Mouse (Mus musculus) liver, embryonic 14.5 days (tissue): Measurements from ENCODE around the gene Trpm2. TPM values are rescaled to one million over a fixed set of nuclear protein-coding genes. Genes with fewer than 3 reads are reported as not detected.

Experiments used
- ATAC-seq: fragments of 200-750 bp; cut with Nextera tagmentation; 2 replicates; pipeline ENCODE4 v1.8.0; 2017; ENCODE audit warnings: moderate number of reproducible peaks, mild to moderate bottlenecking, moderate library complexity; ENCODE audit not compliant: insufficient read depth
- DNase-seq, 3 experiments: peaks; one replicate each; pipeline ENCODE4 v3.0.0-alpha.2; 2012 to 2013; ENCODE audit warnings: low read depth in 3 of 3, low spot score in 3 of 3
- H3K27ac ChIP-seq: fragments of 300-500 bp; sonication (generic); 2 replicates; pipeline ENCODE4 v1.5.1; 2014; ENCODE audit warnings: moderate library complexity, mild to moderate bottlenecking, control low read depth, inconsistent platforms
- H3K27me3 ChIP-seq: fragments of 300-500 bp; sonication (generic); 2 replicates; pipeline ENCODE4 v1.6.1; 2014; ENCODE audit warnings: mild to moderate bottlenecking, low read length, moderate library complexity; ENCODE audit not compliant: control insufficient read depth, insufficient read depth
- H3K36me3 ChIP-seq: fragments of 300-500 bp; sonication (generic); replicated peaks from 2 replicates; pipeline ENCODE4 v1.6.1; 2014; ENCODE audit warnings: low read depth; ENCODE audit not compliant: control insufficient read depth, insufficient read depth
- H3K4me1 ChIP-seq, 2 experiments: fragments of 200-500 bp in 1 of 2; fragments of 300-500 bp in 1 of 2; sonication (generic) in 1 of 2; replicated peaks; 2 replicates each; pipeline ENCODE4 v1.6.1; 2012 to 2014; ENCODE audit warnings: antibody characterized with exemption in 1 of 2, inconsistent platforms in 1 of 2, low read length in 1 of 2; ENCODE audit not compliant: control insufficient read depth in 2 of 2, insufficient read depth in 2 of 2
- H3K4me2 ChIP-seq: fragments of 300-500 bp; sonication (generic); 2 replicates; pipeline ENCODE4 v1.6.1; 2014; ENCODE audit warnings: low read depth, mild to moderate bottlenecking, control low read depth, moderate library complexity
- H3K4me3 ChIP-seq, 2 experiments: fragments of 200-500 bp in 1 of 2; fragments of 300-500 bp in 1 of 2; sonication (generic) in 1 of 2; 2 replicates each; pipeline ENCODE4 v1.5.1; 2012 to 2014; ENCODE audit warnings: low read depth in 2 of 2, low read length in 2 of 2, mild to moderate bottlenecking in 2 of 2, control low read depth in 1 of 2, inconsistent platforms in 1 of 2, moderate library complexity in 1 of 2; ENCODE audit not compliant: insufficient read depth in 1 of 2
- H3K9ac ChIP-seq: fragments of 300-500 bp; sonication (generic); replicated peaks from 2 replicates; pipeline ENCODE4 v1.6.1; 2014; ENCODE audit warnings: mild to moderate bottlenecking, control low read depth, moderate library complexity
- H3K9me3 ChIP-seq: fragments of 300-500 bp; sonication (generic); 2 replicates; pipeline ENCODE4 v1.6.1; 2016; ENCODE audit warnings: low read length, mixed read lengths; ENCODE audit not compliant: control insufficient read depth
- CTCF ChIP-seq: IDR thresholded peaks from 2 replicates; pipeline ENCODE4 v1.5.1; 2016; ENCODE audit warnings: antibody characterized with exemption, low read depth, control low read depth
- EP300 ChIP-seq: IDR thresholded peaks from 2 replicates; pipeline ENCODE4 v1.6.1; 2016; ENCODE audit warnings: antibody characterized with exemption, low read depth
- WGBS: fragments of 180-500 bp; shearing (Covaris S2); extraction: QIAGEN DNeasy Blood & Tissue Kit; methylation state at CpG from one replicate; pipeline ENCODE4 v1.1.7; 2014; ENCODE audit not compliant: insufficient replicate concordance; 5-methylcytosine and 5-hydroxymethylcytosine counted together
- polyA plus RNA-seq, 2 experiments: library from polyadenylated mRNA; depleted of rRNA in 1 of 2; stranded (reverse) in 1 of 2; unstranded in 1 of 2; fragments of >200 nt; fragmentation: Nextera tagmentation in 1 of 2; extraction: Ambion mirVana in 1 of 2; gene quantifications; 2 replicates each; pipeline versions ENCODE4 v1.2.1 to v1.2.3; 2012 to 2014

Gene Trpm2
- polyA plus RNA-seq, 2 experiments = 1.1 to 1.4 TPM

GRCm38 (mm10) chr10:77974811-77975210, 4.4 kb upstream of the Trpm2 start:
- Histone ChIP-seq H3K4me1 (peaks cover 4 to 16% of the 10 kb centered on the region in 2 experiments), H3K4me2 (no peak overlapping the region), H3K9me3 (no peaks in the 10 kb centered on the region), H3K9ac (no peak overlapping the region), H3K27me3 (peaks cover 6% of the 10 kb centered on the region; the same call in 1 of the 2 replicates), H3K36me3 (no peaks in the 10 kb centered on the region), H3K27ac (no peak overlapping the region), H3K4me3 (no peak overlapping the region)
- TF ChIP-seq EP300 (no peak), CTCF (no peak)
- WGBS = 50% methylated on average over 5 of the region's 5 CpGs
- ATAC-seq (no peak), DNase-seq (no peak)

DNA sequence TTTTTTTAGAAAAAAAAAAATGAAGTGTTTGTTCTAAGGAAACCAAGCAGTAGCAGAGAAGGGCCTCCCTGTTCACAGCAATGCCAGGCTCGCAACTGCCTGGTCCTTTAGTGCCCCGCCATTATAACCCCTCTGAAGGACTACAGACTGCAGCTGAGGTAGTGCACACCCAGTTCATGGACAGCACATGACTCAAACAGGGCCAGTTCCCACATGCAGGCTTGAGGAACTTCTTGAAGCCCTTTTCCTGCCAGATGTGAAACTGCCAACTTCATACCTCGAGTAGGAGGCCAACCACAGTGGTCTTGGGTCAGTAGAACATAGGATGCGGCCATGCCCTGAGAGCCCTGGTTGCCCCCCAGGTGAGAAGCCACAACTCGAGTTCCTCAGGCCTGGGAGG, 4.0 kb upstream of the Trpm2 start:
- DNase-seq = no peak
- no peak overlapping the region for H3K27ac ChIP-seq
- H3K4me1 ChIP-seq = peaks cover 4 to 16% of the 10 kb centered on the region in 2 experiments
- H3K4me2 ChIP-seq = no peak overlapping the region
- H3K27me3 ChIP-seq = peaks cover 11% of the 10 kb centered on the region
- no peaks in the 10 kb centered on the region for H3K36me3 ChIP-seq
- no peak overlapping the region for H3K9ac ChIP-seq
- H3K9me3 ChIP-seq = no peaks in the 10 kb centered on the region
- no peak overlapping the region for H3K4me3 ChIP-seq
- ATAC-seq = no peak
- TF ChIP-seq CTCF (no peak), EP300 (no peak)
- 42% methylated on average over 5 of the region's 5 CpGs for WGBS

DNA sequence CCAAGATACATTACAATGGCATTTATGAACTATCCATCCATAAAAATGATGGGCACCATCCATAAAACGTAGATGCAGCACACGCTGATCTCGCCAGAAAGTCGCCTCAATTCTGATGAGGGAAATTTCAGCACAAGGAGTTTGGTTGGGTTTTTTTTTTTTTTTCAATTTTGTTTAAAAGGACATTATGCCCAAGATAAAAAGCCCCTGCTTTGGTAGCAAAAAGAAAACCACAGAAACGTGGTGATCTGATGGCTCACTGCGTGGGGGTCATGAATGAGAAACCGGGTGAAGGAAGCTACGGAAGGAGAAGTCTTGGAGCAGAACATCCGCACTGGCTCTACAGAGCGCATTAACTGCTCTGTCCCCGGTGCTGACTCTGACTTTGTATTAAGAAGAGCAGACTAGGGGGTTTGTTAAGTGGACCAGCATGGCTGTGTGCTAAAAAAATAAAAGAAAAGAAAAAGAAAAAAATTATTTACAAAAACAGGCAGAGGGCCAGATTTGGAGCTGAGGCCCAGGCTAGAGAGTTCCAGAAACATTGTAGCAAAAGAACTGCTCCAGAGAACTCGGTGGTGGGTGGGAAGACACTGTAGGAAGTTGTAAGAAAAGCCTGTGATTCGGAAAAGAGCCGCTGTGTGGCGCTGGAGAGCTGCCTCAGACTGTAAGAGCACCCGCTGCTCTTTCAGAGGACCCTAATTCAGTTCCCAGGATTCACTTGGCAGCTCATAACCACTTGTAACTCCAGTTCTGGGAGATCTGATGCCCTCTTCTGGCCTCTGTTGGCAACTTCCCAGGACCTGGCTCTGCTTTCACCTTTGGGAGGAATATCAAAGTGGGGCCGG, 1.6 kb upstream of the Trpm2 start:
- H3K4me3 ChIP-seq = no peak overlapping the region
- ATAC-seq = no peak
- peaks cover 0 to 7% of the 10 kb centered on the region in 2 experiments; a peak in 2 of 4 replicates for H3K4me1 ChIP-seq
- no peak for TF ChIP-seq EP300
- TF ChIP-seq CTCF = peak; percentile 58
- DNase-seq = peak in 1 of 3 experiments; percentile 24
- H3K27me3 ChIP-seq = peaks cover 15% of the 10 kb centered on the region
- WGBS = 39% methylated on average over 17 of the region's 17 CpGs
- H3K9me3 ChIP-seq = no peaks in the 10 kb centered on the region
- H3K9ac ChIP-seq = no peak overlapping the region
- H3K4me2 ChIP-seq = no peak overlapping the region
- no peak overlapping the region for H3K27ac ChIP-seq
- H3K36me3 ChIP-seq = no peaks in the 10 kb centered on the region

DNA sequence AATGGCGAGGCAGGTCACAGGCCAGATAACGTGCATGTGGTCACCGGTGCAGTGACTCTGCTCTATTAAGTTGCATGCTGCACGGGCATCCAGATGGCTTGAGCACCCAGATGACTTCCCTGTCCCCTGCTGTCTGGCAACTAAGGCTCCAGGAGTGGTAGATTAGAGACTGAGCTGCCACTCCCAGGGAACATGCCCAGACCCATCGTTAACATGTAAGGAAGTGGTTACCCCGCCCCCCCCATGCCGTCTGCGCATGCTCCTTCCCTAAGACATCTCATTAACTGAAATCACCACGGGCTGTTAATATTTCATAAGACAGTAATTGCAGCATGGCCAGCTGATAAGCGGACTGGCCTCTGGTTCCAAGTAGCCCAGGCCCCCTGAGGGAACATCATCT, 828 bp upstream of the Trpm2 start:
- H3K9me3 ChIP-seq = no peaks in the 10 kb centered on the region
- peaks cover 15% of the 10 kb centered on the region for H3K27me3 ChIP-seq
- no peak overlapping the region for H3K4me2 ChIP-seq
- H3K36me3 ChIP-seq = no peaks in the 10 kb centered on the region
- TF ChIP-seq EP300 = no peak
- no peak for TF ChIP-seq CTCF
- H3K9ac ChIP-seq = no peak overlapping the region
- ATAC-seq (0 out of 2 replicates have a peak, but pooled peaks have one; percentile 21), DNase-seq (no peak)
- no peak overlapping the region for H3K27ac ChIP-seq
- H3K4me3 ChIP-seq = no peak overlapping the region
- peaks cover 0 to 7% of the 10 kb centered on the region in 2 experiments; a peak in 2 of 4 replicates for H3K4me1 ChIP-seq
- WGBS = 26% methylated on average over 10 of the region's 10 CpGs

DNA sequence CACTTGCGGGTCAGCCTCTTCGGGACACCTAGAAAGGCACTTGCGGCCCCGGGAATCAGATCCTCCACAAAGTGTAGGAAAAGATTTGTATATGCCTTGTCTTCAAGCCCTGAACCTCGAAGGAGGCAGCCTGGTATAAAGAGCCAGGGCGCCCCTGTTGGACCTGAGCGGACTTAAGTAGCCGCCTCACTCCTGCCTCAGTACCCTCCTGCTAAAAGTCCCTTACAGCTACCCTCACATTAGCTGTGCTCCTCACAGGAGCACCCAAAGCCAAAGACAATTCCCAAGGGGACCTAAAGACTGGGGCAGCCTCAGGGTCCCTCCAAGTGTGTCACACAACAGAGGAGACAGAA, 414 bp downstream of the Trpm2 start:
- ATAC-seq = no peak
- H3K4me3 ChIP-seq = no peak overlapping the region
- no peak overlapping the region for H3K4me2 ChIP-seq
- H3K4me1 ChIP-seq = peaks cover 0 to under 1% of the 10 kb centered on the region in 2 experiments; a peak in 1 of 4 replicates
- no peak overlapping the region for H3K27ac ChIP-seq
- H3K9ac ChIP-seq = no peak overlapping the region
- no peak for DNase-seq
- peaks cover 15% of the 10 kb centered on the region for H3K27me3 ChIP-seq
- TF ChIP-seq EP300 (no peak), CTCF (no peak)
- WGBS = 6% methylated on average over 8 of the region's 8 CpGs
- no peaks in the 10 kb centered on the region for H3K36me3 ChIP-seq
- H3K9me3 ChIP-seq = no peaks in the 10 kb centered on the region
